Mouse (Mus musculus) hindlimb bud, embryonic 11.5 days (tissue): ENCODE results near the gene Mybpc2.

Experiments
- DNase-seq: peaks from one replicate; pipeline ENCODE4 v3.0.0-alpha.2; 2012; ENCODE audit warnings: low read depth, low spot score; ENCODE audit errors: extremely low spot score

Gene Mybpc2

GRCm38 (mm10) chr7:44547041-44547440, 22.6 kb upstream of the Mybpc2 start:
- no peak for DNase-seq

- DNase-seq, result no peak
Measured at GRCm38 (mm10) chr7:44546274-44546673, 21.8 kb upstream of the Mybpc2 start.

- DNase-seq, result no peak
Measured at GRCm38 (mm10) chr7:44543071-44543470, 18.6 kb upstream of the Mybpc2 start.

- DNase-seq, result no peak
Measured at GRCm38 (mm10) chr7:44542555-44542954, 18.1 kb upstream of the Mybpc2 start.

GRCm38 (mm10) chr7:44538756-44539624, 14.5 kb upstream of the Mybpc2 start:
- DNase-seq, result no peak

- DNase-seq, result no peak
Measured at GRCm38 (mm10) chr7:44537496-44537895, 13.0 kb upstream of the Mybpc2 start.

GRCm38 (mm10) chr7:44537009-44537408, 12.6 kb upstream of the Mybpc2 start:
- DNase-seq, result no peak

GRCm38 (mm10) chr7:44536590-44536968, 12.1 kb upstream of the Mybpc2 start:
- DNase-seq, result no peak

- no peak for DNase-seq
Measured at GRCm38 (mm10) chr7:44535657-44536589, 11.5 kb upstream of the Mybpc2 start.

- no peak for DNase-seq
Measured at GRCm38 (mm10) chr7:44534656-44535441, 10.4 kb upstream of the Mybpc2 start.

- DNase-seq, result no peak
Measured at GRCm38 (mm10) chr7:44534242-44534641, 9.8 kb upstream of the Mybpc2 start.

- DNase-seq, result no peak
Measured at GRCm38 (mm10) chr7:44533746-44534045, 9.2 kb upstream of the Mybpc2 start.

- no peak for DNase-seq
Measured at GRCm38 (mm10) chr7:44532918-44533745, 8.7 kb upstream of the Mybpc2 start.

GRCm38 (mm10) chr7:44531946-44532732, 7.7 kb upstream of the Mybpc2 start, which contains the start of gene Spib:
Gene Spib (minus strand): TSS chr7:44532071.
- DNase-seq, result no peak

GRCm38 (mm10) chr7:44531207-44531606, 6.8 kb upstream of the Mybpc2 start:
- DNase-seq, result no peak

- no peak for DNase-seq
Measured at GRCm38 (mm10) chr7:44530507-44530906, 6.1 kb upstream of the Mybpc2 start.

- no peak for DNase-seq
Measured at GRCm38 (mm10) chr7:44529518-44529917, 5.1 kb upstream of the Mybpc2 start.

- DNase-seq, result no peak
Measured at GRCm38 (mm10) chr7:44527483-44528398, 3.3 kb upstream of the Mybpc2 start.
